Mouse (Mus musculus) MEL (cell line): ENCODE data around the gene Atp6v1e1. TPM values are rescaled to one million over a fixed set of nuclear protein-coding genes. Genes with fewer than 3 reads are reported as not detected.
A peak's percentile ranks its signal among the peaks of the same experiment; 100 is the strongest.

Source experiments
- DNase-seq: peaks from one replicate; pipeline ENCODE4 v3.0.0; 2011; ENCODE audit warnings: low read depth, low spot score
- H3K27ac ChIP-seq: 2 replicates; pipeline ENCODE4 v1.5.1; 2012; ENCODE audit warnings: low read depth, mild to moderate bottlenecking, control low read depth, low read length, moderate library complexity; ENCODE audit not compliant: control insufficient read depth
- H3K27me3 ChIP-seq, 2 experiments: fragments of 150-350 bp in 1 of 2; sonication (generic) in 1 of 2; 2 replicates each; pipeline ENCODE4 v1.6.1; 2012; ENCODE audit warnings: low read length in 2 of 2, mild to moderate bottlenecking in 2 of 2, improper control_type of control experiment in 1 of 2, moderate library complexity in 1 of 2; ENCODE audit not compliant: insufficient read depth in 2 of 2, control insufficient read depth in 1 of 2
- H3K36me3 ChIP-seq, 2 experiments: 2 replicates each; pipeline ENCODE4 v1.6.1; 2012 to 2014; ENCODE audit warnings: low read length in 2 of 2, improper control_type of control experiment in 1 of 2, inconsistent platforms in 1 of 2, mild to moderate bottlenecking in 1 of 2; ENCODE audit not compliant: insufficient read depth in 2 of 2, control insufficient read depth in 1 of 2
- H3K4me1 ChIP-seq, 2 experiments: fragments of 150-350 bp in 1 of 2; sonication (generic) in 1 of 2; 2 replicates each; pipeline ENCODE4 v1.6.1; 2012; ENCODE audit warnings: low read length in 2 of 2, improper control_type of control experiment in 1 of 2, mild to moderate bottlenecking in 1 of 2; ENCODE audit not compliant: insufficient read depth in 2 of 2, control insufficient read depth in 1 of 2
- H3K4me3 ChIP-seq, 2 experiments: fragments of 150-350 bp in 1 of 2; sonication (generic) in 1 of 2; 2 replicates each; pipeline ENCODE4 v1.5.1; 2012; ENCODE audit warnings: low read depth in 2 of 2, low read length in 2 of 2, mild to moderate bottlenecking in 2 of 2, moderate library complexity in 2 of 2, control low read depth in 1 of 2, improper control_type of control experiment in 1 of 2; ENCODE audit not compliant: control insufficient read depth in 1 of 2, insufficient read depth in 1 of 2
- H3K79me2 ChIP-seq: 2 replicates; pipeline ENCODE4 v1.6.1; 2012; ENCODE audit warnings: mild to moderate bottlenecking, low read length, moderate library complexity; ENCODE audit not compliant: control insufficient read depth, poor library complexity, insufficient read depth
- H3K9ac ChIP-seq: 2 replicates; pipeline ENCODE4 v1.6.1; 2012; ENCODE audit warnings: low read depth, mild to moderate bottlenecking, control low read depth, low read length, moderate library complexity; ENCODE audit not compliant: control insufficient read depth, poor library complexity, severe bottlenecking
- H3K9me3 ChIP-seq: fragments of 150-350 bp; sonication (generic); replicated peaks from 2 replicates; pipeline ENCODE4 v1.6.1; 2012; ENCODE audit warnings: mild to moderate bottlenecking, low read length, improper control_type of control experiment, moderate library complexity; ENCODE audit not compliant: insufficient read depth
- BHLHE40 ChIP-seq: IDR thresholded peaks from 2 replicates; pipeline ENCODE4 v1.6.1; 2012; ENCODE audit warnings: low read depth, mild to moderate bottlenecking, inconsistent platforms, low read length, improper control_type of control experiment, borderline replicate concordance
- CHD1 ChIP-seq: IDR thresholded peaks from 2 replicates; pipeline ENCODE4 v1.6.1; 2012; ENCODE audit warnings: low read depth, mild to moderate bottlenecking, inconsistent platforms, low read length, improper control_type of control experiment
- CHD2 ChIP-seq: IDR thresholded peaks from 2 replicates; pipeline ENCODE4 v1.6.1; 2011; ENCODE audit warnings: low read length, improper control_type of control experiment
- CTCF ChIP-seq, 3 experiments: IDR thresholded peaks in 2 of 3; conservative IDR thresholded peaks in 1 of 3; 2 replicates each; pipeline ENCODE4 v1.5.1; 2011 to 2012; ENCODE audit warnings: low read length in 3 of 3, low read depth in 2 of 3, mild to moderate bottlenecking in 2 of 3, improper control_type of control experiment in 1 of 3, inconsistent platforms in 1 of 3, mixed read lengths in 1 of 3, moderate library complexity in 1 of 3; ENCODE audit not compliant: control insufficient read depth in 1 of 3, insufficient read depth in 1 of 3, poor library complexity in 1 of 3, severe bottlenecking in 1 of 3
- E2F4 ChIP-seq: IDR thresholded peaks from 2 replicates; pipeline ENCODE4 v1.6.1; 2011; ENCODE audit warnings: low read depth, low read length, improper control_type of control experiment, borderline replicate concordance
- ELF1 ChIP-seq: IDR thresholded peaks from 2 replicates; pipeline ENCODE4 v1.6.1; 2014; ENCODE audit warnings: low read depth, mild to moderate bottlenecking, inconsistent platforms, low read length, improper control_type of control experiment, moderate library complexity
- EP300 ChIP-seq, 2 experiments: IDR thresholded peaks; 2 replicates each; pipeline ENCODE4 v1.6.1; 2011; ENCODE audit warnings: improper control_type of control experiment in 2 of 2, low read length in 2 of 2, low read depth in 1 of 2, mild to moderate bottlenecking in 1 of 2
- ETS1 ChIP-seq: IDR thresholded peaks from 2 replicates; pipeline ENCODE4 v1.6.1; 2012; ENCODE audit warnings: low read depth, mild to moderate bottlenecking, inconsistent platforms, low read length, improper control_type of control experiment, moderate library complexity
- GABPA ChIP-seq: IDR thresholded peaks from 2 replicates; pipeline ENCODE4 v1.6.1; 2012; ENCODE audit warnings: low read depth, mild to moderate bottlenecking, inconsistent platforms, low read length, improper control_type of control experiment, moderate library complexity
- GATA1 ChIP-seq: IDR thresholded peaks from 2 replicates; pipeline ENCODE4 v1.6.1; 2011; ENCODE audit warnings: low read depth, low read length, improper control_type of control experiment
- JUND ChIP-seq: IDR thresholded peaks from 2 replicates; pipeline ENCODE4 v1.6.1; 2011; ENCODE audit warnings: low read depth, mild to moderate bottlenecking, improper control_type of control experiment, low read length
- KAT2A ChIP-seq: conservative IDR thresholded peaks from 2 replicates; pipeline ENCODE4 v1.6.1; 2012; ENCODE audit warnings: low read depth, low read length, improper control_type of control experiment, inconsistent platforms
- MAFK ChIP-seq: IDR thresholded peaks from 2 replicates; pipeline ENCODE4 v1.6.1; 2011; ENCODE audit warnings: low read depth, mild to moderate bottlenecking, low read length, improper control_type of control experiment, borderline replicate concordance
- MAX ChIP-seq: IDR thresholded peaks from 2 replicates; pipeline ENCODE4 v1.6.1; 2011; ENCODE audit warnings: low read length, improper control_type of control experiment
- MAZ ChIP-seq: IDR thresholded peaks from 2 replicates; pipeline ENCODE4 v1.6.1; 2012; ENCODE audit warnings: low read depth, mild to moderate bottlenecking, inconsistent platforms, low read length, improper control_type of control experiment
- MEF2A ChIP-seq: IDR thresholded peaks from 2 replicates; pipeline ENCODE4 v1.6.1; 2014; ENCODE audit warnings: low read depth, mild to moderate bottlenecking, inconsistent platforms, low read length, improper control_type of control experiment; ENCODE audit not compliant: poor library complexity, insufficient replicate concordance, severe bottlenecking; ENCODE audit errors: extremely low read depth
- MXI1 ChIP-seq: IDR thresholded peaks from 2 replicates; pipeline ENCODE4 v1.6.1; 2011; ENCODE audit warnings: mild to moderate bottlenecking, low read depth, low read length, improper control_type of control experiment
- MYB ChIP-seq: IDR thresholded peaks from 2 replicates; pipeline ENCODE4 v1.6.1; 2011; ENCODE audit warnings: mild to moderate bottlenecking, low read depth, low read length, improper control_type of control experiment
- MYC ChIP-seq: IDR thresholded peaks from 2 replicates; pipeline ENCODE4 v1.6.1; 2011; ENCODE audit warnings: low read depth, mild to moderate bottlenecking, low read length, improper control_type of control experiment, moderate library complexity
- NELFE ChIP-seq: IDR thresholded peaks from 2 replicates; pipeline ENCODE4 v1.6.1; 2011; ENCODE audit warnings: low read depth, low read length, improper control_type of control experiment
- POLR2A ChIP-seq, 2 experiments: IDR thresholded peaks; 2 replicates each; pipeline ENCODE4 v1.6.1; 2011 to 2012; ENCODE audit warnings: low read length in 2 of 2, mild to moderate bottlenecking in 2 of 2, control low read depth in 1 of 2, improper control_type of control experiment in 1 of 2, low read depth in 1 of 2, moderate library complexity in 1 of 2; ENCODE audit not compliant: control insufficient read depth in 1 of 2, insufficient read depth in 1 of 2, poor library complexity in 1 of 2
- POLR2AphosphoS2 ChIP-seq: IDR thresholded peaks from 2 replicates; pipeline ENCODE4 v1.6.1; 2011; ENCODE audit warnings: low read length, improper control_type of control experiment
- POLR2AphosphoS5 ChIP-seq: IDR thresholded peaks from 2 replicates; pipeline ENCODE4 v1.6.1; 2012; ENCODE audit warnings: low read depth, borderline replicate concordance, mild to moderate bottlenecking, inconsistent platforms, low read length, moderate library complexity, mixed read lengths
- RAD21 ChIP-seq: IDR thresholded peaks from 2 replicates; pipeline ENCODE4 v1.6.1; 2011; ENCODE audit warnings: mild to moderate bottlenecking, low read depth, low read length, improper control_type of control experiment
- RCOR1 ChIP-seq: IDR thresholded peaks from 2 replicates; pipeline ENCODE4 v1.6.1; 2012; ENCODE audit warnings: low read depth, mild to moderate bottlenecking, inconsistent platforms, low read length, improper control_type of control experiment
- SIN3A ChIP-seq: IDR thresholded peaks from 2 replicates; pipeline ENCODE4 v1.6.1; 2012; ENCODE audit warnings: low read length, improper control_type of control experiment, inconsistent platforms
- SMC3 ChIP-seq: IDR thresholded peaks from 2 replicates; pipeline ENCODE4 v1.6.1; 2011; ENCODE audit warnings: low read depth, low read length, improper control_type of control experiment
- TAL1 ChIP-seq: IDR thresholded peaks from 2 replicates; pipeline ENCODE4 v1.6.1; 2012; ENCODE audit warnings: mild to moderate bottlenecking, inconsistent platforms, low read length, moderate library complexity, mixed read lengths
- TBP ChIP-seq: IDR thresholded peaks from 2 replicates; pipeline ENCODE4 v1.8.0; 2011; ENCODE audit warnings: low read depth, low read length, improper control_type of control experiment
- TCF12 ChIP-seq: IDR thresholded peaks from 2 replicates; pipeline ENCODE4 v1.6.1; 2014; ENCODE audit warnings: low read depth, mild to moderate bottlenecking, inconsistent platforms, low read length, improper control_type of control experiment, moderate library complexity
- UBTF ChIP-seq: IDR thresholded peaks from 2 replicates; pipeline ENCODE4 v1.6.1; 2012; ENCODE audit warnings: low read depth, mild to moderate bottlenecking, inconsistent platforms, low read length, improper control_type of control experiment, moderate library complexity, borderline replicate concordance; ENCODE audit not compliant: insufficient read depth
- USF1 ChIP-seq: IDR thresholded peaks from 2 replicates; pipeline ENCODE4 v1.6.1; 2014; ENCODE audit warnings: low read depth, mild to moderate bottlenecking, inconsistent platforms, low read length, improper control_type of control experiment, moderate library complexity
- USF2 ChIP-seq, 2 experiments: IDR thresholded peaks; 2 replicates each; pipeline ENCODE4 v1.6.1; 2011 to 2012; ENCODE audit warnings: improper control_type of control experiment in 2 of 2, low read length in 2 of 2, borderline replicate concordance in 1 of 2, inconsistent platforms in 1 of 2, low read depth in 1 of 2, mild to moderate bottlenecking in 1 of 2; ENCODE audit not compliant: insufficient read depth in 1 of 2
- ZKSCAN1 ChIP-seq: IDR thresholded peaks from 2 replicates; pipeline ENCODE4 v1.6.1; 2012; ENCODE audit warnings: low read depth, mild to moderate bottlenecking, inconsistent platforms, low read length, improper control_type of control experiment, moderate library complexity
- ZMIZ1 ChIP-seq: IDR thresholded peaks from 2 replicates; pipeline ENCODE4 v1.6.1; 2012; ENCODE audit warnings: low read depth, mild to moderate bottlenecking, inconsistent platforms, low read length, improper control_type of control experiment, moderate library complexity
- ZNF384 ChIP-seq: IDR thresholded peaks from 2 replicates; pipeline ENCODE4 v1.6.1; 2012; ENCODE audit warnings: low read depth, mild to moderate bottlenecking, inconsistent platforms, low read length, improper control_type of control experiment
- polyA plus RNA-seq, 2 experiments: library from polyadenylated mRNA; stranded (reverse) in 1 of 2; unstranded in 1 of 2; fragments of >175 nt in 1 of 2; fragments of >200 nt in 1 of 2; gene quantifications; 2 replicates each; pipeline versions ENCODE4 v1.2.1 to v1.2.4; 2012; ENCODE audit warnings: low replicate concordance in 2 of 2, low read depth in 1 of 2; ENCODE audit not compliant: insufficient read length in 2 of 2, insufficient read depth in 1 of 2, missing spikeins in 1 of 2
- total RNA-seq: library from RNA; depleted of rRNA; stranded (reverse); fragments of 300-350 nt; gene quantifications from 2 replicates; pipeline ENCODE4 v1.2.3, GENCODE M21; 2012; rRNA removed

The Atp6v1e1 gene
- total RNA-seq (100 and 123 TPM in 2 replicates), polyA plus RNA-seq (100 to 1,000 TPM in 1 of 2 experiments, not detected in 1; 129 TPM)

GRCm38 (mm10) chr6:120822307-120822928, at the start of gene Atp6v1e1:
Gene Atp6v1e1 (minus strand): TSS chr6:120822793.
- Histone ChIP-seq H3K9me3 (no peaks in the 10 kb centered on the region), H3K79me2 (peaks cover 36% of the 10 kb centered on the region), H3K36me3 (peaks cover 15% of the 10 kb centered on the region in 2 experiments), H3K4me1 (peaks cover 13 to 16% of the 10 kb centered on the region in 2 experiments), H3K4me3 (peak within 1 kb of the TSS; percentile 81 to 99), H3K27ac (peak within 1 kb of the TSS; percentile 93), H3K27me3 (no peaks in the 10 kb centered on the region), H3K9ac (peak within 1 kb of the TSS; percentile 95)
- peak; percentile 98 for DNase-seq
- no peak for TF ChIP-seq UBTF
- TF ChIP-seq USF1, result peak; percentile 80
- no peak for TF ChIP-seq JUND
- TF ChIP-seq ZMIZ1, result peak; percentile 93
- TF ChIP-seq ZKSCAN1, result no peak; the same call in 1 of the 2 replicates
- no peak for TF ChIP-seq RAD21
- no peak for TF ChIP-seq POLR2AphosphoS5
- TF ChIP-seq EP300 (IDR thresholded peaks at IDR 0.05; ENCODE audit: low read depth in 1 of 2, low read length in 2 of 2), result no peak
- TF ChIP-seq KAT2A, result no peak; the same call in 1 of the 2 replicates
- TF ChIP-seq TAL1, result no peak
- TF ChIP-seq NELFE, result peak; percentile 93
- TF ChIP-seq MYC, result 0 out of 2 replicates have a peak, but pooled peaks have one; percentile 46
- peak; percentile 94 for TF ChIP-seq SIN3A
- TF ChIP-seq GATA1, result no peak
- TF ChIP-seq TCF12, result peak; percentile 31
- peak; percentile 75; the same call in 1 of the 2 replicates for TF ChIP-seq POLR2AphosphoS2
- TF ChIP-seq USF2 (IDR thresholded peaks at IDR 0.05; ENCODE audit: borderline replicate concordance in 1 of 2, insufficient read depth in 1 of 2, low read depth in 1 of 2, low read length in 2 of 2), result 0 out of 4 replicates have a peak, but pooled peaks of 1 of the 2 experiments have one; percentile 14
- peak; percentile 97 for TF ChIP-seq ELF1
- no peak for TF ChIP-seq MAFK
- peak; percentile 86 for TF ChIP-seq MXI1
- no peak for TF ChIP-seq MYB
- no peak for TF ChIP-seq CTCF (IDR thresholded peaks at IDR 0.05 in 2 of 3, conservative IDR thresholded peaks at IDR 0.05 in 1 of 3; ENCODE audit: control insufficient read depth in 1 of 3, insufficient read depth in 1 of 3, low read depth in 2 of 3, low read length in 3 of 3, poor library complexity in 1 of 3, severe bottlenecking in 1 of 3)
- TF ChIP-seq CHD2, result no peak
- no peak for TF ChIP-seq RCOR1
- peak; percentile 82 to 95 for TF ChIP-seq POLR2A (IDR thresholded peaks at IDR 0.05; ENCODE audit: control insufficient read depth in 1 of 2, insufficient read depth in 1 of 2, low read depth in 1 of 2, low read length in 2 of 2, poor library complexity in 1 of 2)
- no peak for TF ChIP-seq SMC3
- TF ChIP-seq MAX, result 0 out of 2 replicates have a peak, but pooled peaks have one; percentile 41
- peak; percentile 99 for TF ChIP-seq ZNF384
- TF ChIP-seq CHD1, result no peak
- TF ChIP-seq MAZ, result 0 out of 2 replicates have a peak, but pooled peaks have one; percentile 11
- TF ChIP-seq ETS1, result 0 out of 2 replicates have a peak, but pooled peaks have one; percentile 46
- TF ChIP-seq GABPA, result no peak
- no peak for TF ChIP-seq E2F4
- no peak for TF ChIP-seq MEF2A
- peak; percentile 85 for TF ChIP-seq BHLHE40
- TF ChIP-seq TBP, result peak; percentile 96
